Mouse (Mus musculus) layer of hippocampus, adult 11-12 months (tissue): ENCODE measurements around the gene Mme.

ENCODE experiments used
- DNase-seq: peaks from one replicate; pipeline ENCODE4 v3.0.0; 2022; ENCODE audit warnings: low spot score

Mme gene

DNA sequence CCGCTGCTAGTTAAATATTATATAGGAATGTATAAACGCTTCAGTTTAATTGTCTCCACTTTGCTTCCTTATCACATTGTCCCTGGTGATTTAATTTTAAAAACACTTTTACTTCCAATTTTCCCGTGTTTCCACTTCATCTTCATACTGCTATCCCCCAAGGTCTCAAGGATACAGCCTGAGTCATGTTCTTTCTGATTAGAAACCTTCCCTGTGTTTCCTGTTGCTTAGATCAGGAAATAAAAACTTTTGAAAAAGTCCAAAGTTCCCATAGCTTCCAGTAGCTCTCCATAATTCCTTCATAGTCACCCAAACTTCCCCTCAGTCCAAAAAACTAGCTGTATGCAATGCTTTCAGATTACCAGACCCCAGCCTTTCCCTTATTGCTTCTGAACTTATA is 109.4 kb downstream of the Mme start:
- no peak for DNase-seq

DNA sequence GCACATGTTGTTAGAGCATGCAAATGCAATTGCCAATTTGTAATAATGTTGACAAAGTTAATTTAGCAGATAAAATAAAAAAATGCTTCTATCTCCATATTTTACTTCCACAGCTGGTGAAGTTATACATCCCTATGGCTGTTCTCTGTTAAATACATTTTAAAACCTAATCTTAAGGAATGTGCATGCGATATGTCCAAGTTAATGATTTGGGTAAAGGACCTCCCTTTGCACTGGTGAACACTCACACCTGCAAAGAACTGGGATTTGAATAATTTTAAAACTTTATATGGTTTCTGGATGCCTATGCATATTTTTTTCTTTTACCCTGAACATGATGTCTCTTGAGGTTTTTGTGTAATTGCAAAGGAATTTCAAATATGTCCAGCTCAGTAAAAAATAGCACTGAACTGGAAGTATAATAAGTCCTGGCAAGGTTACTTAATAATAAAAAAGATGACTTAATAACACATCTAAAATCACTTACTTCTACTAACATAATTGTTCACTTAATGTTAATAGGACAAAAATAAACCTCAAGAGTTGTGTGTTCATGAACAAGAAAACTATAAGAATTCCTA is 110.4 kb downstream of the Mme start:
- DNase-seq, result no peak

DNA sequence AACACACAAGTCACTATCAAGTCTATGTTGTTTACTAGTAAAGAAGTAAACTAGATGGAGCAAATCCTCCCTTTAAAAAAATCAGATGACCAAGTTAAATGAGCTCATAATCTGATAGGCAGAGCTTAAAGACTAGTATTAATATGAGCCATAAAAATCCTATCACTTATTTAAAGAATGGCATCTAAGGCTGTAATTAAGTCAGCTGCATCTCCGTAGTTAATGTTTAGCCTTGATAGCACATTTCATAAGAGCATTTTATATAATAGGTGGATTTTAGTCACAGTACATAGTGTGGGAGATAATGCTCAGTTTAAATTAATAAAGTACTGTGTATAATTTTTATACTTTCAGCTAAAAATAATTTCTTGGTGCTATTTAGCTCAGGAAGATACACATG is 118.2 kb downstream of the Mme start:
- no peak for DNase-seq

DNA sequence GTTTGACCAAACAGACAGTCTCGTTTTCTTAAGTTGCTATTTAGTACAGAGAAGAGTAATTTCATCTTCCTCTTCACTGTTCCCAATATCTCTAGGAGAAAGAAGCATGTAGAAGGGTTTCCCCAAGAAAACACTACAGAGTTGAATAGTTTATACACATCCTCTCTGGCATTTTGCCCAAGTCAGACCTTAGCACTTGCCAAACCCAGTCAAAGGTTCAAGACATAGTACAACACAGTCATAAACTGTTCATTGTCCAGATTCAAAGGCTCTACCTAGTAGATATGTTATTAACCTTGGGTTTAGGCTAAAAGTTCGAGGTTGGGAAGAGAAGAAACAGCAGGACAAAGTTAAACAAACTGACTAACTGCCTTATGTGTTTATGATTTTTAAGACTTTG is 143.7 kb downstream of the Mme start:
- DNase-seq, result no peak

DNA sequence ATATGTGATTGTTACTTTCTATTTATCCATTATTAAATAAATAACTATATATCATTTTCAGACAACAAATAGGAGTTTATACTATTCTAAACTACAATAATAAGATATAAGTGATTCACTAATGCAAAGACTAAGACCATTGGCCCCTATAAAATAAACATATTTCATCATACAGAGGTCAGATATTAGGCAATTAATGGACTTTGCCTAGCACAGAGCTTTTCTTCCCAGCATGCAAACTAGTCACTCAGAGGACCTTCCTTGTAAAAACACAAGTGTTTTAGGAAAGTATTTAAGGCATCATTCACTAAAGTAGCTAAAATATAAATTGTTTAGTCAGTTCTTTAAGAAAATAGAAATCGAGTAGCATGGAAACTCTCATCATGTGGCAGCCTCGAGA is 149.4 kb downstream of the Mme start:
- DNase-seq, result no peak

DNA sequence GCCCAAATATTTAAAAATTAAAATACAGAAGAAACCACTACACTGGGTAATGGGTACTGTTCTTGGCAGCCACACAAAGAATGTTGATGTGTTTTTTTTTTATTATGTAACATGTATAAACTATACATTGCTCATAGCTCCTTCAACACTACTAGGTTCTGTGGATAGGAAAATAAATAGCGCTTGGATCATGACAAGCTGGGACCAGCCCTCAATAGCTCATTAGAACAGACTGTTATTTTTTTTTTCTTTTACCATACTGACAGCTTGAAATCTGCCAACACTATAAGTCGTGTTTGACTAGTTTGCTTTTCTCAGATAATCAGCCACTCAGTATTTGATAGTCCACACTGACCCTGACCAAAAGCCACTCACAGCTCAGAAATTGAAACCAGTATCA is 150.0 kb downstream of the Mme start:
- no peak for DNase-seq

DNA sequence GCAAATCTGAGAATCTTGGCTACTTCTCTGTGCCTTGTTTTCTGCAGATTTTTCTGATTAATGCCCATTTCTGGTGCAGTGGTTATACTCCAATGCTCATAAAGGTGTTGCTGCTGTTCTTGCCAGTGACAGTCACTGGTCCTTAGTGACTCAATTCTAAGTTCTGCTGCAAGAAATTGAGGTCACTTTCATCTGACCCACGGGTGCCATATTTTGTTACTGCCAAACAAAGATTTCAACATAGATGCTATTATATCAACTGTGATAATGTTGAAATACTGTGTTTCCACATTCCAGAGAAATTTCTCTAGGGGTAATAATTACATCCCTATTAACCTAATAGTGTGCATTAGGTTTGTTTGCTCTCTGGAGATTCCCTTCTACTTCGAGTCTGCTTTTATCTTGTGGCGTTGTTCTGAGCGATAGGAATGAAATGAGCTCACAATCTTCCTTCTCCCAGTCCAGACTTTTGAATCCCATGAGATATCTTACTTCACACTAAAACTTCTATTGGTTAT is 153.1 kb downstream of the Mme start:
- DNase-seq, result no peak

DNA sequence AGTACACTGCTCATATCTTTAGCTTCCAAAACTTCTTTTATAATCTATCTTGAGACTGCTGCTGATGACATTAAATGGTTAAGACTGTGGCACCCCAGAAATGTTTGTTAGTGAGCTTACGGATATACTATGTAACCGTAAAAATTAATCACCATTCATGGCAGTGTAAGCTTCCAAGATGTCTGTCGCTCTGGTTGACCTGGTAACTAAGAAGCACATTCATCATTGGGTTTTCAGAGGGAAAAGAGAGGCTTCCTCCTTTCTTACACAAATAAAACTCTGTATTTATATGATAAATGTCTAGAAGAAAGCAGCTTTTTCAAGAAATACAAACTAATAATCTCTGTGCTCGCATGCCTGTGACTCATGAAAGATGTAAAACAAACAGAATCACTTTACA is 156.8 kb downstream of the Mme start:
- DNase-seq, result no peak

DNA sequence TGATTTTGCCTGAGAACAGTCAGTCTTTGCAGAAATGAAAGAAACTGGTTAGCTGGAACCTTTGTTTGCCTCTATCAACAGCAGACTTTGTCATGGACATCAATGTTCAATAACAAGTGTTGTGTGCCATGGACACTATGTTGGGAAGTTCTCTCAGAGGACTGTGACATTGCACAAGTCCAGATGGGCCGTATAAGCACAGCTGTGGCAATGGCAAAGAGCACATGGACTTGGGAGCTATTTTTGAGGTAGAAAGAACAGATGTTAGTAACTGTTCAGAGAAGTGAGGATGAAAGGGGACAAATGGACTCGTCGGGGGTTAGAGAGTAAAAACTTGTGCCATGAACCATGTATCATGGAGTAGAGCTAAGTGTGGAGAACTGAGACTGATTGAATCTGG is 165.1 kb downstream of the Mme start:
- no peak for DNase-seq

DNA sequence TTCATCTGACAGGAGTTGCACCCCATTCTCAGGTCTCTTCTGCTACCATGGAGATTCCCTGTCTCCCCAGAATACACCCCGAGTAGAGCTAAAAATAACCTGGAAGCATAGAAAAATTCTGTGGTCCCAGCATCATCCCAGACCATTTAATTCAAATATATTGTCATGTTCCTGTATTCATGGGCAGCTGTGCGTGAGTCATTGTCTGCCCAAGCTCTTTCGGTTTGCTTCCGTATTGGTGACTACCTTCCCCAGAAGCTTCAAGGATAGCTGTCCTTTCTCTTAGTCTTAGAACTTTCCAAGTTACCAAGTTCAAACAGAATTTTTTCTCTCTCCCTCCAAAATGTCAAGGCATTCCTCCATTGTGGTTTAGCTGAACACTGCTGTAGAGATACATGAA is 169.7 kb downstream of the Mme start:
- no peak for DNase-seq

DNA sequence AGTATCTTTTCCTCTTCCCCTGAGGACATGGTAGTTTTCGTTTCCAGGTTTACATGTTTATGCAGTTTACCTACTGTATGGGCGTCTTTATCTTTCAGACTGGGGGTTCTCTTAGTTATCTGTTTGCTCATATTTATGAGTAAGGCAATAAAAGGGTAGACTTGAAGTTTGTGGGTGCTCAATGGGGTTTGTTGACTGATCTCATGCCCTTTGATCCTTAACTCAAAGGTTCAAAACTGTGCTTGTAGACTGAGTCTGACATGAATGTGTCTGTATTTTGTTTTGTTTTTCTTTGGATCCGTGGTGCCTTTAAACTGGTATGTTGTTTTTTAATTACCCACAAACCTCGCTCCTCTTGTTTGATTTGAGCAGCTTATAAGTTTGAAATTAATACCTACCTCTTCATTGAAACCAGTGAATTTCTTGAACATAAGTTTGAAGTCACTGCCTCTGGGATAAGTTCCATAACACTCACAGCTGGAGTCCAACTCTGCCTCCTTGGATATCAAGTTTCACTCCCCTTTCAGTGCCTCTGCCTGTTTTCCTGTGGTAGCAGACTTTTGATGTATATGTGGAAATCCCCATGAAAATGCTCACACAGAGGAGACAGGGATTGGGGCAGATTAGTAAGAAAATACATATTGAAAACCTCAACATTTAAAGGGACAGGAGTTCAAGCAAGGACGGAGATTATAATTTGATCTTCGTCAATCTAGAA is 171.0 kb downstream of the Mme start:
- DNase-seq, result no peak

DNA sequence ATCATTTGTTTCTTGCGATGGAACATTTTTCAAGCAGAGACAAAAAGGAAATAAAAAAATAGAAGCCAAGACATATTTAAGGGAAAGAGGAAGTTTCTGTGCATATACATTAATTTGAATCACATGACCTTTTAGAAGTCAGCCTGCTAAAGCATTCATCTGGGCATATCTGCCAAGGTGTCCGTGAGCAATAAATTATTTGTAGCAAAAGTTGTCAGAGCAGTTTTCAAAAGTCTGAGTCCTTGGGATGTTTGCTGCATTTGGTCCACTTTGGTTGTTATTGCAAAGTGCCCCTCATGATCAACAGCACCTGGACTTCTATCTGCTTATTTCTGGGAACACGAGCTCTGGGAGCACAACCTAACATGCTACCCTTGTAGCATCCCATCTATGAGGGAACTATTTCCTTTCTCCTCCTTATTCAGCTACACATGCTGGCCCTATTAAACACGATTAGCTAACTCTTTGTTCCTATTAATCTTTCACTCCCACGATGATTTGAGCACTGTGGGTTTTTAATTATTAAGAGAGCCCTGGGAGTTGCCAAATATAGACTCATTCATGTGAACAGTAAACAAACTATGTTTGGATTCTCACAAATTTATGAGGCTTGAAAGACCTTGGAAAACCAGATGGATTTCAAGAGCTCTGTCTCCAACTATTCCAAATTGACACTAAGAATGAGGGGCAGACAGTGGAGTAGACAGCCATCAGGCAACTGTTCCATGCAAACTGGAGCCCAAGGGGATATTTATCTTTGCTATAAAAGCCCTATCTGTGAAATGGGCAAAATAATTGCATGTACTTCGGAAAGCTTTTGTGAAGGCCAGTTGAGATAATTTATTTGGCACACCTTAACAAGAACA is 171.9 kb downstream of the Mme start:
- DNase-seq, result no peak

DNA sequence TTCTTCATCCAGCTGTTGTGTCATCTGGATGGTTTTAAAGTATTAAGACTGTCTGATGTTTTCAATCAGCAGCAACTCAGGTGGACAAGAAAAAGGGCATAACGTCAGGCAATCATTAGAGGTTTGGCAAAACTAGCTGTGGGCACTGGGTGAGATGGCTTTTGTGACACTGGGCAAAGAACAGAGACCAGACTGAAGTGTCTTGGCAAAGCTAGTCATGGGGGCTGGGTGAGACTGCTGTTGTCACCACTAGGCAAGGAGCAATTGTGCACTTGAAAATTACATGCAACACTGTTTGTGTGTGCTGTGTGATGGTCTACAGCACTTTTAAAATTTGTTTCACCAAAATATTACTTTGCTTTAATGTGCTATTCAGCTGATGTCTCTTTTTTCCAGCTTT is 175.9 kb downstream of the Mme start:
- DNase-seq, result no peak

DNA sequence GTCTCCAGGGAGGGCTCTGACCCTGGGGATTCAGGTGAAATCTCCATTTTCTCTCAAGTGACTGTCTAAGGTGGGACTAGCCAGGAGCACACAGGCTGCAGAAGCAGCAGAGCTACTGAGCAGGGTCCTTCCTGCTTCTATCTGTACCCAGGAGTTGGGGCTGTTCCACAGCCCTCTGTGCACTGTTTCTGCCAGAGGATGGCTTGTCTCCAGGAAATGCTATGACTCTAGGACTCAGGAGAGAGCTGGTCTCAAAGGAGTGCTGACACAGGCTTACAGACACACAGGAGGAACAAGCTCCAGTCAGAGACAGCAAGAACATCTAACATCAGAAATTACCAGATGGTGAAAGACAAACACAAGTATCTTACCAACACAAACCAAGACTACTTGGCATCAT is 176.4 kb downstream of the Mme start:
- DNase-seq, result no peak

DNA sequence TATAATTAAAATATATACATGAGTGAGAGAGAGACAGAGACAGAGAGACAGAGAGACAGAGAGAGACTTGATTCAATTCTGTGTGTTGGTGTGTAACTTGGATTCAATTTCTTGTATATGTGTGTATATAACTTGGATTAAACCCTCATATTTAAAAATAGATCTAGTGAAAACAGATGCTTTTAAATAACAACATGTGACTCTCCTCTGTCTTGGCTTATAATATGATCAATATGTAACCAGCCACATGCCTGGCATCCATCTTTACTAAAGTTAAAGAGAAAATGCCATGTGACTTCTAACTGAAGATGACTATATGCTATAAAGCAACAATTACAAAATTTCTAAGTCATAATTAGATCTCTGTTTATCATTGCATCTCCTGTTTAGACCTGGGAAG is 182.2 kb downstream of the Mme start:
- DNase-seq, result no peak
